Mouse (Mus musculus) midbrain, embryonic 12.5 days (tissue): ENCODE data around the gene Gm21680. TPM values are rescaled to one million over a fixed set of nuclear protein-coding genes. Genes with fewer than 3 reads are reported as not detected.
"Not testable (repeated sequence)": the region's sequence is repeated elsewhere in the genome, so short reads cannot be mapped to it uniquely, and the experiment has no call there.

Source experiments
- ATAC-seq: fragments of 200-750 bp; cut with Nextera tagmentation; 2 replicates; pipeline ENCODE4 v1.8.0; 2017; ENCODE audit warnings: low read depth, moderate TSS enrichment, moderate library complexity; ENCODE audit not compliant: low FRiP score
- H3K27ac ChIP-seq: fragments of 300-500 bp; sonication (generic); replicated peaks from 2 replicates; pipeline ENCODE4 v1.5.1; 2016; ENCODE audit warnings: mild to moderate bottlenecking
- H3K27me3 ChIP-seq: fragments of 300-500 bp; sonication (generic); 2 replicates; pipeline ENCODE4 v1.6.1; 2016; ENCODE audit warnings: mild to moderate bottlenecking
- H3K36me3 ChIP-seq: fragments of 300-500 bp; sonication (generic); 2 replicates; pipeline ENCODE4 v1.6.1; 2016
- H3K4me1 ChIP-seq: fragments of 300-500 bp; sonication (generic); 2 replicates; pipeline ENCODE4 v1.6.1; 2016
- H3K4me2 ChIP-seq: fragments of 300-500 bp; sonication (generic); replicated peaks from 2 replicates; pipeline ENCODE4 v1.6.1; 2016; ENCODE audit warnings: mild to moderate bottlenecking, moderate library complexity
- H3K4me3 ChIP-seq: fragments of 300-500 bp; sonication (generic); 2 replicates; pipeline ENCODE4 v1.5.1; 2016; ENCODE audit warnings: mild to moderate bottlenecking
- H3K9ac ChIP-seq: fragments of 300-500 bp; sonication (generic); replicated peaks from 2 replicates; pipeline ENCODE4 v1.6.1; 2016; ENCODE audit warnings: mild to moderate bottlenecking, moderate library complexity
- H3K9me3 ChIP-seq: fragments of 300-500 bp; sonication (generic); 2 replicates; pipeline ENCODE4 v1.6.1; 2016; ENCODE audit warnings: mild to moderate bottlenecking
- WGBS: fragments of 180-500 bp; shearing (Covaris S2); methylation state at CpG from one replicate; pipeline ENCODE4 v1.1.7; 2016; 5-methylcytosine and 5-hydroxymethylcytosine counted together
- polyA plus RNA-seq: library from polyadenylated mRNA; unstranded; fragments of >200 nt; fragmentation: Nextera tagmentation; extraction: Ambion mirVana; gene quantifications from 2 replicates; pipeline ENCODE4 v1.2.1, GENCODE M21; 2016

Gene Gm21680
- not detected in 2 replicates for polyA plus RNA-seq

DNA sequence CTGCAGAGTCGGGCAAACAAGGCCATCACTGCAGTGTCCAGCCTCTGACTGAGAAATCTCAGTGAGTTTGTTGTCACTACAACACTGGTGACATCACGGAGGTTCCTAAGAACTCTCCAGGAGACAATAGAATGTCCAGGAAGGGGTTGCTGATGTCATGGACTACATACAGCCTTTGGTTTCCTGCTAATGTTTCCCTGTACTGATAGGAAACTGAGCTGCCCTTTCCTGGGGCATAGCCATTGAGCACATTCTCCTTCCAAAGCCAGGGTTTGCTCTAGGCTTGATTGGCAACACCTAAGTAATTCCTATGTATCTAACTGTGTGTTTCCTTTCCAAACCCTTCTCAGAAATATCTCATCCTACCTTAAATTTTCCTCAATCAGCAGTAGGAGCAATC lies at the start of gene Gm21680:
Gm21680 (minus strand) TSS at position 101 of the 400 bp plus-strand sequence.
- not testable (repeated sequence) for H3K4me3 ChIP-seq, H3K27me3 ChIP-seq, H3K4me2 ChIP-seq, ATAC-seq, H3K9me3 ChIP-seq, H3K9ac ChIP-seq, H3K27ac ChIP-seq, H3K4me1 ChIP-seq, H3K36me3 ChIP-seq
- no CpG with 5 or more reads among the region's 2 CpGs for WGBS

DNA sequence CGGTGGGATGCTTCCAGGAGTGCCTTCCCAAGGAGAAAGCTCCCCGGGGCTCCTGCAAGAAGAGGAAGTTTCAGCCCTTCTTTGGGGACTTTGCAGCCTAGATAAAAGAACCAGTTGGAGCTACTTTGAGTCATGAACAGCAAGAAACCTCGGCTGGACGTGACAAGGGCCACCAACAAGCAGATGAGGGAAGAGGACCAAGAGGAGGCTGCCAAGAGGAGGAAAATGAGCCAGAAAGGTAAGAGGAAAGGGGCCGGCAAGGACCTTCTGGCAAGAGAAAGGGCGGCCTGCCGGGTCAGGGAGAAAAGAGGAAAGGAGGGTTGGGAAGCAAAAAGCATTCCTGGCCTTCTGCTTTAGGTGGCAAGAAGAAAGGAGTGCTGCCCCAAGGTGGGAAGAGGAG lies 35.2 kb upstream of the Gm21680 start:
- Histone ChIP-seq H3K4me2 (peak overlapping the region; percentile 66; the same call in 1 of the 2 replicates), H3K27me3 (peaks cover 10% of the 10 kb centered on the region)
- H3K36me3 ChIP-seq, H3K9ac ChIP-seq, H3K4me3 ChIP-seq, ATAC-seq, H3K9me3 ChIP-seq, H3K27ac ChIP-seq, H3K4me1 ChIP-seq: not testable (repeated sequence)
- 69% methylated on average over 7 of the region's 7 CpGs for WGBS

DNA sequence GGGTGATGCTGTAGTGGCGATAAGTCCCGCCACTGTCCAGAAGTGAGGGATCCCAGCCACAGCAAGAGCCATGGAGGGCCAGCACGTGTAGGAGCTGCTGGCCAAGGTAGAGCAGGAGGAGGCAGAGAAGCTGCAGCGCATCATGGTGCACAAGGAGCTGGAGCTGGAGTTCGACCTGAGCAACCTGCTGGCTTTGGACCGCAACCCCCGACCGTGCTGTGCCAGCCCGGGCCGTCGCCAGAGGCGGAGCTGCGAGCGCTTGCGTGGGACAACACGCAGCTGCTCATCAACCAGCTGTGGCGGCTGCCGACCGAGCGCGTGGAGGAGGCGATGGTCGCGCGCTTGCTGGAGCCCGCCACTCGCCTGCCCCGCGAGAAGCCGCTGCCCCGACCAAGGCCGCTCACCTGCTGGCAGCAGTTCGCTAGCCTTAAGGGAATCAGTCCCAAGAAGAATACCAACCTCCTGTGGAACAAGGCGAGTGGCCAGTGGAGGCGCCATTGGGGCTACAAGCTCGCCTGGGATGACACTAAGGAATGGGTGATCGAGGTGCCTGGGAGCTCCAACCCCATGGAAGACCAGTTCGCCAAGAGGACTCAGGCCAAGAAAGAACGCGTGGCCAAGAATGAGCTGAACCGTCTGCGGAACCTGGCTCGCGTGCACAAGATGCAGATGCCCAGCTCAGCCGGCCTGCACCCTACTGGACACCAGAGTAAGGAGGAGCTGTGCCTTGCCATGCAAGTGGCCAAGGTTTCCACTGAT lies 34.7 kb upstream of the Gm21680 start:
- WGBS, result 18% methylated on average over 45 of the region's 45 CpGs
- Histone ChIP-seq H3K4me2 (peak overlapping the region; percentile 66), H3K4me3 (peak overlapping the region; percentile 38), H3K27me3 (peaks cover 10% of the 10 kb centered on the region), H3K9ac (peak overlapping the region; percentile 43)
- not testable (repeated sequence) for H3K36me3 ChIP-seq, H3K4me1 ChIP-seq, H3K27ac ChIP-seq, H3K9me3 ChIP-seq
- peak; percentile 91 for ATAC-seq

DNA sequence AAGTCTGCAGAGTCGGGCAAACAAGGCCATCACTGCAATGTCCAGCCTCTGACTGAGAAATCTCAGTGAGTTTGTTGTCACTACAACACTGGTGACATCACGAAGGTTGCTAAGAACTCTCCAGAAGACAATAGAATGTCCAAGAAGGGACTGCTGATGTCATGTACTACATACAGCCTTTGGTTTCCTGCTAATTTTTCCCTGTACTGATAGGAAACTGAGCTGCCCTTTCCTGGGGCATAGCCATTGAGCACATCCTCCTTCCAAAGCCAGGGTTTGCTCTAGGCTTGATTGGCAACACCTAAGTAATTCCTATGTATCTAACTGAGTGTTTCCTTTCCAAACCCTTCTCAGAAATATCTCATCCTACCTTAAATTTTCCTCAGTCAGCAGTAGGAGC lies 32.2 kb upstream of the Gm21680 start, which contains the start of gene Gm1979:
Gm1979 (minus strand) TSS at position 101 of the 400 bp plus-strand sequence.
- not testable (repeated sequence) for ATAC-seq, H3K36me3 ChIP-seq, H3K9me3 ChIP-seq, H3K4me3 ChIP-seq, H3K9ac ChIP-seq, H3K4me2 ChIP-seq, H3K27ac ChIP-seq, H3K4me1 ChIP-seq
- 86% methylated on average over 1 of the region's 2 CpGs for WGBS
- H3K27me3 ChIP-seq, result peaks cover 10% of the 10 kb centered on the region

DNA sequence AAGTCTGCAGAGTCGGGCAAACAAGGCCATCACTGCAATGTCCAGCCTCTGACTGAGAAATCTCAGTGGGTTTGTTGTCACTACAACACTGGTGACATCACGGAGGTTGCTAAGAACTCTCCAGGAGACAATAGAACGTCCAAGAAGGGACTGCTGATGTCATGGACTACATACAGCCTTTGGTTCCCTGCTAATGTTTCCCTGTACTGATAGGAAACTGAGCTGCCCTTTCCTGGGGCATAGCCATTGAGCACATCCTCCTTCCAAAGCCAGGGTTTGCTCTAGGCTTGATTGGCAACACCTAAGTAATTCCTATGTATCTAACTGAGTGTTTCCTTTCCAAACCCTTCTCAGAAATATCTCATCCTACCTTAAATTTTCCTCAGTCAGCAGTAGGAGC lies 16.1 kb upstream of the Gm21680 start, which contains the start of gene Gm21698:
Gm21698 (minus strand) TSS at position 101 of the 400 bp plus-strand sequence.
- H3K4me3 ChIP-seq, H3K27ac ChIP-seq, H3K9me3 ChIP-seq, H3K9ac ChIP-seq, H3K36me3 ChIP-seq, H3K4me1 ChIP-seq, H3K4me2 ChIP-seq, H3K27me3 ChIP-seq, ATAC-seq: not testable (repeated sequence)
- no CpG with 5 or more reads among the region's 3 CpGs for WGBS

DNA sequence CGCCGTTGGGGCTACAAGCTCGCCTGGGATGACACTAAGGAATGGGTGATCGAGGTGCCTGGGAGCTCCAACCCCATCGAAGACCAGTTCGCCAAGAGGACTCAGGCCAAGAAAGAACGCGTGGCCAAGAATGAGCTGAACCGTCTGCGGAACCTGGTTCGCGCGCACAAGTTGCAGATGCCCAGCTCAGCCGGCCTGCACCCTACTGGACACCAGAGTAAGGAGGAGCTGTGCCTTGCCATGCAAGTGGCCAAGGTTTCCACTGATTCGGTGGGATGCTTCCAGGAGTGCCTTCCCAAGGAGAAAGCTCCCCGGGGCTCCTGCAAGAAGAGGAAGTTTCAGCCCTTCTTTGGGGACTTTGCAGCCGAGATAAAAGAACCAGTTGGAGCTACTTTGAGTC lies 15.4 kb downstream of the Gm21680 start:
- H3K27me3 ChIP-seq, H3K9ac ChIP-seq, H3K9me3 ChIP-seq, H3K4me1 ChIP-seq, H3K27ac ChIP-seq, H3K36me3 ChIP-seq, ATAC-seq: not testable (repeated sequence)
- Histone ChIP-seq H3K4me3 (0 out of 2 replicates have a peak overlapping the region, but pooled peaks have one; percentile 15), H3K4me2 (peak overlapping the region; percentile 43)
- WGBS, result 57% methylated on average over 17 of the region's 17 CpGs

DNA sequence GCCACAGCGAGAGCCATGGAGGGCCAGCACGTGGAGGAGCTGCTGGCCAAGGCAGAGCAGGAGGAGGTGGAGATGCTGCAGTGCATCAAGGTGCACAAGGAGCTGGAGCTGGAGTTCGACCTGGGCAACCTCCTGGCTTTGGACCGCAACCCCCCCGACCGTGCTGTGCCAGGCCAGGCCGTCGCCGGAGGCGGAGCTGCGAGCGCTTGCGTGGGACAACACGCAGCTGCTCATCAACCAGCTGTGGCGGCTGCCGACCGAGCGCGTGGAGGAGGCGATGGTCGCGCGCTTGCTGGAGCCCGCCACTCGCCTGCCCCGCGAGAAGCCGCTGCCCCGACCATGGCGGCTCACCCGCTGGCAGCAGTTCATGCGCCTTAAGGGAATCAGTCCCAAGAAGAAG lies 15.9 kb downstream of the Gm21680 start:
- H3K9ac ChIP-seq, ATAC-seq, H3K27ac ChIP-seq, H3K9me3 ChIP-seq, H3K36me3 ChIP-seq, H3K27me3 ChIP-seq, H3K4me1 ChIP-seq: not testable (repeated sequence)
- peak overlapping the region; percentile 43 for H3K4me2 ChIP-seq
- H3K4me3 ChIP-seq, result 0 out of 2 replicates have a peak overlapping the region, but pooled peaks have one; percentile 15
- WGBS, result 33% methylated on average over 32 of the region's 32 CpGs

DNA sequence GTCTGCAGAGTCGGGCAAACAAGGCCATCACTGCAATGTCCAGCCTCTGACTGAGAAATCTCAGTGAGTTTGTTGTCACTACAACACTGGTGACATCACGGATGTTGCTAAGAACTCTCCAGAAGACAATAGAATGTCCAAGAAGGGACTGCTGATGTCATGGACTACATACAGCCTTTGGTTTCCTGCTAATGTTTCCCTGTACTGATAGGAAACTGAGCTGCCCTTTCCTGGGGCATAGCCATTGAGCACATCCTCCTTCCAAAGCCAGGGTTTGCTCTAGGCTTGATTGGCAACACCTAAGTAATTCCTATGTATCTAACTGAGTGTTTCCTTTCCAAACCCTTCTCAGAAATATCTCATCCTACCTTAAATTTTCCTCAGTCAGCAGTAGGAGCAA lies 18.1 kb downstream of the Gm21680 start, which contains the start of gene Gm21671:
Gm21671 (minus strand) TSS at position 101 of the 400 bp plus-strand sequence.
- H3K27ac ChIP-seq, H3K27me3 ChIP-seq, H3K4me1 ChIP-seq, H3K9me3 ChIP-seq, H3K4me3 ChIP-seq, ATAC-seq, H3K36me3 ChIP-seq, H3K4me2 ChIP-seq, H3K9ac ChIP-seq: not testable (repeated sequence)
- 80% methylated on average over 2 of the region's 2 CpGs for WGBS

DNA sequence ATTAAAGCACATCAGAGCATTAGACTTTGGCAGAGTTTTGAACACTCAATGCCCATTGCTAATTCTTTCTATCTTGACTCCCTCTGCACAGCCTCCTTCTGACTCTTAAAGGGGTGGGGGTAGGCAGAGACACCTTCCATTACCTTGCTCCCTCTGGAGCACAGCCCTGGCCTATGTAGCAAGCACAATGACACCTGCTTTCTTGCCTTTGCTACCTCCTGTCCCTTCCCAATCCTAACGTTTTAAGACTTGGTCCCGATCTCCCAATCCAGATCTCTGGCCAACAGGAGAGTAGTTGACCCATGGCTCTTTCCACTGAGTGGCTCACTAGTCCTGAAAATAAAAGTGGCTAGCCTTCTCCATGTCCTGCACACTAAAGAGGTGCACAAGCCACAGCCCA lies 27.1 kb downstream of the Gm21680 start:
- H3K4me3 ChIP-seq, H3K4me1 ChIP-seq, H3K9me3 ChIP-seq, H3K27ac ChIP-seq, H3K27me3 ChIP-seq, ATAC-seq, H3K9ac ChIP-seq, H3K4me2 ChIP-seq, H3K36me3 ChIP-seq: not testable (repeated sequence)
- 83% methylated on average over 2 of the region's 2 CpGs for WGBS

DNA sequence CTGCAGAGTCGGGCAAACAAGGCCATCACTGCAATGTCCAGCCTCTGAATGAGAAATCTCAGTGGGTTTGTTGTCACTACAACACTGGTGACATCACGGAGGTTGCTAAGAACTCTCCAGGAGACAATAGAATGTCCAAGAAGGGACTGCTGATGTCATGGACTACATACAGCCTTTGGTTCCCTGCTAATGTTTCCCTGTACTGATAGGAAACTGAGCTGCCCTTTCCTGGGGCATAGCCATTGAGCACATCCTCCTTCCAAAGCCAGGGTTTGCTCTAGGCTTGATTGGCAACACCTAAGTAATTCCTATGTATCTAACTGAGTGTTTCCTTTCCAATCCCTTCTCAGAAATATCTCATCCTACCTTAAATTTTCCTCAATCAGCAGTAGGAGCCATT lies 30.2 kb downstream of the Gm21680 start, which contains the start of gene Gm21663:
Gm21663 (minus strand) TSS at position 101 of the 400 bp plus-strand sequence.
- H3K36me3 ChIP-seq, H3K27me3 ChIP-seq, ATAC-seq, H3K4me2 ChIP-seq, H3K9ac ChIP-seq, H3K9me3 ChIP-seq, H3K4me1 ChIP-seq, H3K4me3 ChIP-seq, H3K27ac ChIP-seq: not testable (repeated sequence)
- WGBS, result 56% methylated on average over 2 of the region's 2 CpGs
